Mouse (Mus musculus) stomach, postnatal 0 days (tissue): Measurements from ENCODE around the gene Bik. TPM values are rescaled to one million over a fixed set of nuclear protein-coding genes. Genes with fewer than 3 reads are reported as not detected.

ENCODE experiments used
- ATAC-seq: fragments of 200-750 bp; cut with Nextera tagmentation; 2 replicates; pipeline ENCODE4 v1.8.0; 2017; ENCODE audit not compliant: low FRiP score, low TSS enrichment
- DNase-seq: peaks from one replicate; pipeline ENCODE4 v3.0.0-alpha.2; 2016; ENCODE audit warnings: low spot score
- H3K27ac ChIP-seq: fragments of 300-500 bp; sonication (generic); replicated peaks from 2 replicates; pipeline ENCODE4 v1.5.1; 2014; ENCODE audit warnings: mild to moderate bottlenecking, control low read depth
- H3K27me3 ChIP-seq: fragments of 300-500 bp; sonication (generic); 2 replicates; pipeline ENCODE4 v1.6.1; 2014; ENCODE audit warnings: low read length; ENCODE audit not compliant: control insufficient read depth, insufficient read depth
- H3K36me3 ChIP-seq: fragments of 300-500 bp; sonication (generic); 2 replicates; pipeline ENCODE4 v1.6.1; 2014; ENCODE audit warnings: low read length, mixed read lengths; ENCODE audit not compliant: control insufficient read depth, insufficient read depth
- H3K4me1 ChIP-seq: fragments of 300-500 bp; sonication (generic); replicated peaks from 2 replicates; pipeline ENCODE4 v1.6.1; 2014; ENCODE audit warnings: antibody characterized with exemption; ENCODE audit not compliant: control insufficient read depth, insufficient read depth
- H3K4me2 ChIP-seq: fragments of 300-500 bp; sonication (generic); replicated peaks from 2 replicates; pipeline ENCODE4 v1.6.1; 2014; ENCODE audit warnings: low read depth, mild to moderate bottlenecking, control low read depth, moderate library complexity
- H3K4me3 ChIP-seq: fragments of 300-500 bp; sonication (generic); 2 replicates; pipeline ENCODE4 v1.5.1; 2014; ENCODE audit warnings: low read depth, low read length, control low read depth
- H3K9ac ChIP-seq: fragments of 300-500 bp; sonication (generic); 2 replicates; pipeline ENCODE4 v1.6.1; 2014; ENCODE audit warnings: mild to moderate bottlenecking, low read length, control low read depth, mixed read lengths
- H3K9me3 ChIP-seq: fragments of 300-500 bp; sonication (generic); 2 replicates; pipeline ENCODE4 v1.6.1; 2016; ENCODE audit warnings: low read length; ENCODE audit not compliant: control insufficient read depth
- CTCF ChIP-seq: IDR thresholded peaks from 2 replicates; pipeline ENCODE4 v1.5.1; 2016; ENCODE audit warnings: antibody characterized with exemption, low read depth, mild to moderate bottlenecking, moderate library complexity
- EP300 ChIP-seq: optimal IDR thresholded peaks from 2 replicates; pipeline ENCODE3; 2016; ENCODE audit warnings: antibody characterized with exemption
- whole genome bisulfite sequencing: fragments of 180-500 bp; shearing (Covaris S2); extraction: QIAGEN DNeasy Blood & Tissue Kit; methylation state at CpG from one replicate; pipeline ENCODE4 v1.1.7; 2014; 5-methylcytosine and 5-hydroxymethylcytosine counted together
- polyA plus RNA-seq: library from polyadenylated mRNA; unstranded; fragments of >200 nt; fragmentation: Nextera tagmentation; extraction: Ambion mirVana; gene quantifications from 2 replicates; pipeline ENCODE4 v1.2.1, GENCODE M21; 2015

The Bik gene
- 4.2 and 5.2 TPM in 2 replicates for polyA plus RNA-seq

DNA sequence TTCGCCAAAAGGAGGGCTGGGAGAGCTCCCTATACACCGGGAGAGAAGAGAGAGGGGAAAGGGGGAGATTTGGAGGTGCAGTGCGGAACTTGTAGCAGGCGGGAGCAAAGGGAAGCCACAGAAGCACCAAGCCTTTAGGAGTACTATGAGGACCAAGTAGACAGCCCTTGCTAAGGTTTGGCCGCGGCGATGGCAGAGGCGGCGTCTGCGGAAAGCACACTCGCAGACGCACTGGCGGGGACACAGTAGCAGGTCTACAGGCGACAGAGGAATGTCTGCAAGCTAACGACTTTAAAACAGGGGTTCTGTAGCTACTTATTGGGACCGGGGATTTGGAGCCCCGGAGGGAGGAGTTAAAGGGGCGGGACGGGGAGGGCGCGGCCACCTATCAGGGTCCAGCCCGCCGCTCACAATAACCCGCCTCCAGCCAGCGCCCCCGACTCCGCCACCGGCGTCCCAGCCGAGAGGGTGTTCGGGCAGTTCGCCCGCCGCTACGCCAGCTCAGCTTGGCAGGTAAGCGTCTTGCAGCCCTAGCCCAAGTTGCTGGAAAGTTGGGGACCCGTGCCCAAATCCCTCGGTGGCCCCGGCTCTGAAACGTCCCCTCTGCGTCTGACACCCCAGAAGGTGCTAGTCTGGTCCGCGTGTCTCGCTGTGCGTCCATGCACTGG, at the start of gene Bik:
Gene Bik, plus strand, starts transcription at position 439 of the 668 bp plus-strand sequence.
- no peak for TF ChIP-seq CTCF
- no peak for TF ChIP-seq EP300
- WGBS, result under 1% methylated on average over 45 of the region's 45 CpGs
- Histone ChIP-seq H3K4me2 (peak within 1 kb of the TSS; percentile 90), H3K36me3 (no peaks in the 10 kb centered on the region), H3K4me1 (no peaks in the 10 kb centered on the region; the same call in 1 of the 2 replicates), H3K27me3 (no peaks in the 10 kb centered on the region), H3K9ac (peak within 1 kb of the TSS; percentile 63), H3K4me3 (peak within 1 kb of the TSS; percentile 49), H3K27ac (no peak within 1 kb of the TSS), H3K9me3 (no peaks in the 10 kb centered on the region)
- peak; percentile 20 for ATAC-seq
- DNase-seq, result peak; percentile 68

DNA sequence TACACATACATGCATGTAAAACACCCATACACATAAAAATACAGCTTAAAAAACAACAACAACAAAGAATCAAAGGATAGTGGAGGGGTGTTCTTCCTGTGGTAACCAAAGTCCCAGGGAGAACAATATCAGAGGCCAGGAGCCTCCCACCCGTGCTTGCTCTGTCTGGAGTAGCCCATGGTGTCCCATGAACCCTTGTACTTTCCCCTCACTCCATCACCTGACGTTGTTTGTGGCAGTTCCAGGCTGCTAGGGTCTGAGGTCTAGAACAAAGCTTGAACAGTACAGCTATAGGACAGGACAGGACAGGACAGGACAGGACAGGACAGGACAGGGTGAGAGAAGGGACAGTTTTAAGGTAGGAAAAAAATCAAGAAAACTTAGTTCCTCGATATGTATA, 48.6 kb upstream of the Bik start:
- H3K4me2 ChIP-seq, result no peak overlapping the region
- no peak overlapping the region for H3K27ac ChIP-seq
- no peaks in the 10 kb centered on the region for H3K9me3 ChIP-seq
- WGBS, result 51% methylated on average over 3 of the region's 3 CpGs
- H3K4me3 ChIP-seq, result no peak overlapping the region
- H3K9ac ChIP-seq, result no peak overlapping the region
- TF ChIP-seq EP300, result no peak
- no peak; the same call in 1 of the 2 replicates for TF ChIP-seq CTCF
- DNase-seq (no peak), ATAC-seq (no peak)
- no peaks in the 10 kb centered on the region for H3K36me3 ChIP-seq
- H3K27me3 ChIP-seq, result no peaks in the 10 kb centered on the region
- H3K4me1 ChIP-seq, result 0 out of 2 replicates have a peak, but pooled peaks cover 6% of the 10 kb centered on the region

DNA sequence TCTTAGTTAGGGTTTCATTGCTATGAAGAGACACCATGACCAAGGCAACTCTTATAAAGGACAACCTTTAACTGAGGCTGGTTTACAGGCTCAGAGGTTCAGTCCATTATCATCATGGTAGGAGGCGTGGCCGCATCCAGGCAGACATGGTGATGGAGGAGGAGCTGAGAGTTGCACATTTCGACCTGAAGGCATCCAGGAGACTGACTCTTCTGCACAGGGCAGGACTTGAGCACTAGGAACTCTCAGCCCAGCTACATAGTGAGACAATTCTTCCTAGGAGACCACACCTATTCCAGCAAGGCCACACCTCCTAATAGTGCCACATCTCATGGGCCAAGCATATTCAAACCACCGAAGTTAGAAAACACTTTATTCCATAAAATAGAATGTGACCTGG, 46.8 kb upstream of the Bik start:
- H3K27ac ChIP-seq, result no peak overlapping the region
- no peaks in the 10 kb centered on the region for H3K4me1 ChIP-seq
- DNase-seq (no peak), ATAC-seq (no peak)
- 78% methylated on average over 4 of the region's 4 CpGs for WGBS
- no peak overlapping the region for H3K4me3 ChIP-seq
- H3K27me3 ChIP-seq, result no peaks in the 10 kb centered on the region
- TF ChIP-seq EP300 (no peak), CTCF (no peak)
- H3K9me3 ChIP-seq, result no peaks in the 10 kb centered on the region
- no peak overlapping the region for H3K9ac ChIP-seq
- H3K36me3 ChIP-seq, result no peaks in the 10 kb centered on the region
- no peak overlapping the region for H3K4me2 ChIP-seq

DNA sequence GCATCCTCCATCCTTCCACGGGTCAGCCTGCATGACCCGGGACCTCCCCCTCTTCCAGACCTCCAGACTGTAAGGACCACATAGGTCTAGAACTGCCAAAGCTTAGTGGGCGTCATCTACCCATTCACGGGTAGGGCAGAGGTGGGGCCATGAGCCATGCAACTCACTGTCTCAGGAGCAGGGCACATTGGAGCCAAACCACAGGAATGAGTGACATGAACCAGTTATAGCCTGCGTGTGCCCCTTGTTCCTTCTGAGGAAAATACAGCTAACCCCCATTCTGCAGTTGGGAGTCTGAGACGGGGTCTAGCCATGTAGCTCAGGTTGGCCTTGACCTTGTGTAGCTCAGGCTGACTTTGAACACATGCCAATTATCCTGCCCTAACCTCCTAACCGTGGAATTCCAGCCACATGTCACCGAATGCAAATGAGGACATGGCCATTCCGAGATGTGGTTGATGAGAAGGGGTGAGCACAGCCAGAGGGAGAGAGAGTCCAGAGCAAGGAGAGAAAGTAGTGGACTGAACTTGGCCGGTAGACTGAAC, 45.4 kb upstream of the Bik start:
- no peak for ATAC-seq
- no peak for TF ChIP-seq CTCF
- no peak for TF ChIP-seq EP300
- Histone ChIP-seq H3K9ac (no peak overlapping the region), H3K36me3 (no peaks in the 10 kb centered on the region), H3K27ac (no peak overlapping the region), H3K4me1 (no peaks in the 10 kb centered on the region), H3K27me3 (no peaks in the 10 kb centered on the region), H3K9me3 (no peaks in the 10 kb centered on the region), H3K4me2 (no peak overlapping the region), H3K4me3 (no peak overlapping the region)
- DNase-seq, result no peak
- WGBS, result 69% methylated on average over 10 of the region's 10 CpGs

DNA sequence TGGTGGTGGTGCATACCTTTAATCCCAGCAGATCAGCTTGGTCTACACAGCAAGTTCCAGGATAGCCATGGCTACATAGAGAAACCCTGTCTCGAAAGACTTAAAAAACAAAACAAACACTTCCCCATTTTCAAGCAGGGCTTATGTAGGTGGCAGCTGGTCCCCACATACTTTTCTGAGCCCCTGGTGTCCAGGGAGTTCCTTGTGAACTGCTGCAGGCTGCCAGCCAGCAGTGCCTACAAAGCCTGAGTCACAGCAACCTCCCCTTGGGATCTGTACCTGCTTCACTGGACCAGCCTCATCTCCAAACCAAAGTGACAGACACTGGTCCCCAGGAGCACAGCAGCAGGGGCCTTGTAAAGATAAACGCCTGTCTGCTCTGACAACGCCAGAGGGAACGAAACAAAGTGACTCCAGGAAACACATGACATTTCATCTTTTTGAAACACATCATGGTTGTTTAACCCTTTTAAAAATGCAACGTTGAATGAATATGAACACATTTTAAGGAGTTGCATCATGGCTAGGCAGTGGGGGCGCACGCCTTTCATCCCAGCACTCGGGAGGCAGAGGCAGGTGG, 43.9 kb upstream of the Bik start:
- ATAC-seq, result no peak
- Histone ChIP-seq H3K36me3 (no peaks in the 10 kb centered on the region), H3K4me2 (no peak overlapping the region), H3K4me3 (no peak overlapping the region), H3K4me1 (no peaks in the 10 kb centered on the region), H3K27me3 (no peaks in the 10 kb centered on the region), H3K9me3 (no peaks in the 10 kb centered on the region), H3K27ac (no peak overlapping the region), H3K9ac (no peak overlapping the region)
- no peak for TF ChIP-seq CTCF
- no peak for TF ChIP-seq EP300
- DNase-seq, result no peak
- WGBS, result 75% methylated on average over 8 of the region's 8 CpGs

DNA sequence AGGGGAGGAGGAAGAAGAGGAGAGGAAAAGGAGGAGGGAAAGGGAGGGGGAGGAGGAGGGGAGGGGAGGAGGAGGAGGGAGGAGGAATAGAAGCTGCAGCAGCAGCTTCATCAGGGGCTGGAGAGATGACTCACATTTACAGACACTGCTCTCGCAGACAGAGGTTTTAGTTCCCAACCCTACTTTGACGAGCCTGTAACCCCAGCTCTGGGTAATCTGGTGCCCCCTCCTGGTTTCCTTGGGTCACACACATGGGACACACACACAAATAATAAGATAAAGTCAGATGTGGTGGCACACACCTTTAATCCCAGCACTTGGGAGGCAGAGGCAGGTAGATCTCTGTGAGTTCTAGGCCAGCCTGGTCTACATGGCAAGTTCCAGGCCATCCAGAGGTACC, 43.2 kb upstream of the Bik start:
- Histone ChIP-seq H3K4me1 (no peaks in the 10 kb centered on the region), H3K9me3 (no peaks in the 10 kb centered on the region), H3K4me3 (no peak overlapping the region), H3K4me2 (no peak overlapping the region), H3K27ac (no peak overlapping the region), H3K9ac (no peak overlapping the region), H3K36me3 (no peaks in the 10 kb centered on the region), H3K27me3 (no peaks in the 10 kb centered on the region)
- 31% methylated on average over 2 of the region's 2 CpGs for WGBS
- DNase-seq, result no peak
- no peak for ATAC-seq
- TF ChIP-seq CTCF (peak; percentile 65), EP300 (no peak)
